Mouse (Mus musculus): ENCODE measurements at regions not wholly inside any gene's neighbourhood (a gene's known extent, or its start where the extent isn't known, plus 50 kb on each side); places are given as distances from the start of the nearest gene placed in this dataset.

GRCm38 (mm10) chr15:88314810-88315459 lies 285.2 kb upstream of the Zdhhc25 start:
- no peak for TF ChIP-seq CTCF (IDR thresholded peaks at IDR 0.05; ENCODE audit: insufficient read depth, low read length)
- TF ChIP-seq POLR2A (IDR thresholded peaks at IDR 0.05; ENCODE audit: borderline replicate concordance, extremely low read depth, low read depth, low read length), result no peak
